Mouse (Mus musculus) liver, adult (tissue): ENCODE data around the gene C2cd2l.

Experiments
- GATA4 ChIP-seq: IDR thresholded peaks from 2 replicates; pipeline ENCODE4 v1.6.1; 2014; ENCODE audit warnings: mild to moderate bottlenecking, low read length; ENCODE audit not compliant: insufficient replicate concordance

Gene C2cd2l

DNA sequence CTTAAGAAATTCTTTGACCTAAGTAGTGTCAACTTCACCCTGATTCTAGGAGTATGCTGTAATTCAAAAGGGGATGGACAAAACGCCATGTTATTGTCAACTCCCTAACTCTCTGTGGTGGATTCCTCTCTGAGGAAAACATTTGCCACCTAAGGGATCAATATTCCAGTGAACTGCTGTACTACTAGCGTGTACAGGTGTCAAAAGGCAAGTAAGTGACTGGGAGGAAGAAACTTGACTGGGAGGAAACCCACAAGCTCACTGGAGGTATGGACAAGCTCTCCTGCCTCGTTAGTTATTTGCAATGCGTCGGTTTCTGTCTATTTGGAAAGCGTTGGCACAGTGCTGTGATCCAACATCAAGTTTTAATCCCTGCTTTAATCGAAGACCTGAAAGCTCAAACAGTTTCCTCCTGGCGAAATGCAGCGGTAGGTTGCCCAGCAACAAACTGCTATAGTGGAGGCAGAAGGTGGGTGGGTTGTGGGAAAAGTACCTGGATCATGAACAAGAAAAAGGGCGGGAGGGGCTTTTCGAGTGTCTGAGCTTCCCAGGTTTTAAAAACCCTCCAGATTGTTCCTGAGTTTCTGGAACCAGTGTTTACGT is 5.8 kb upstream of the C2cd2l start, which contains the start of gene Dpagt1:
Gene Dpagt1 (plus strand): TSS at position 252 of the 603 bp plus-strand sequence.
- no peak for TF ChIP-seq GATA4

DNA sequence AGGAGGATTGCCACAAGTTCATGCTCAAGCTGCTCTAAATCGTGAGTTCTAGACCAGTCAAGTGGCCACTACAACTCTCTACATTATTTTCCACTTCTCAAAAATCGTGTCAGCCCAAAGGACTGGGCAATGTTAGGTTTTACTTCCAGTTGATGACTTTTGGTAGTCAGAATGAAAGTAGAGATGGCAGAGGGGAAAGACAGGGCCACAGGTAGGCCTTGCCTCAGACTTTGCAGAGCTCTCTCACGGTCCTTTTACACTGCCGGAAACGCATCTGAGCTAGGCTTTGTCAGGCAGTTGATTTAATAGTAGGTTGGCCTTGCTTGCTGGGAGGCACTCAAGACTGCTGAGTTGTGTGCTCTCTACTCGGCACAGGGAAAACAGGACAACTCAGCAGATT is 4.1 kb upstream of the C2cd2l start:
- no peak for TF ChIP-seq GATA4

- no peak for TF ChIP-seq GATA4
These were observed 681 bp upstream of the C2cd2l start for GRCm38 (mm10) chr9:44320799-44321133.

DNA sequence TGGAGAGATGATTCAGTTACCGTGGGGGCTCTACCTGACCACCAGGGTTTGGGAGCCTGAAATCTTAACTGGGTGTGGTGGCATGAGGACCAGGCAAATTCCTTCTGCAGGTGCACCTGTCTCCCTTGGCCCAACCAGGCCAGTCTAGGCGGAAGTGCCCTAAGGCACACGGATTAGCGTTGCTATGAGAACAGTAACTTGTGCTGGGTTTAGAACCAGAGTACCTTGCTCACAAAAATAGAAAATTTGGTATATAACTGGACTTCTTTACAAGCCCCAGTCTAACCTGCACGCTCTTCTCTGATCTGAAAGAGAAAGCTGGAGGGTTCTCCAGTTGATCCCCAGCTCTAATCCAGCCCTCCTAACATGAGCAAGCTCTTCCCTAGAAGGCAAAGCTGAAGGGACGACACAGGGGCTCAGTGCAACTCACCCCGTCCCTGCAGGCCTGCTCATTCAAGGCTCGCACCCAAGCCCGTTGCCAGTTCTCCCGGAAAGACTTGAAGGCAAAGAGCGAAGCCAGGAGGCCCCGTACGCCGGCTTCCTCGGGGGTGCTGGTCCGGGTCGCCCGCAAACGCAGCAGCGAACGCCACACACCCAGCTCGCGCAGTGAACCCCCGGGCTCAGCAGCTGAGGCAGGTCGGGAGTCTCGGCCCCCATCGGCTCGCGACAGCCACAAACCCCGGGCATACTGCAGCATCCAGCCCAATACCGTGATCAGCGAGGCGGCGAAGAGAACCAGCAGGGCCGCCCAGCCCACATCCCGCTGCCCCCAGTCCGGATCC is 789 bp downstream of the C2cd2l start:
- no peak for TF ChIP-seq GATA4

GRCm38 (mm10) chr9:44318826-44319095 is 1.3 kb downstream of the C2cd2l start:
- no peak for TF ChIP-seq GATA4

GRCm38 (mm10) chr9:44318076-44318825 is 1.8 kb downstream of the C2cd2l start:
- no peak for TF ChIP-seq GATA4

DNA sequence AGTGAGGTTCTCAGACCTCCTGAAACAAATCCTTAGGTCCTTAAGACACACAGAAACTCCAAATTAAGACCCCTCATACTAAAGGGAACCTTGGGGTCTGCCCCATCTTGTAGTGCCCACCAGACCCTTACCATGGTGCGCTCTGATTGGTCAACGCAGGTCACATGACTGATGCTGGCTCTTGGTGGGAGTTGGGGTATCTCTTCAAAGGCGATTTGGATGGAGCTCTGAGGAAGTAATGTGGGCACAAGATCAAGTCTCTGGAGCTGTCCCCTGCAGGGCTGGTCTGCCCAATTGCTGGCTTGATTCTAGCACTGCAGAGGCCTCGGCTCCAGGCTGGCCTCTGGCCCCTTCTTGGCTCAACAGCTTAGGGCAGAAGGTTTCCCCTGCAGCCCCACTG is 2.6 kb downstream of the C2cd2l start:
- TF ChIP-seq GATA4 = no peak

DNA sequence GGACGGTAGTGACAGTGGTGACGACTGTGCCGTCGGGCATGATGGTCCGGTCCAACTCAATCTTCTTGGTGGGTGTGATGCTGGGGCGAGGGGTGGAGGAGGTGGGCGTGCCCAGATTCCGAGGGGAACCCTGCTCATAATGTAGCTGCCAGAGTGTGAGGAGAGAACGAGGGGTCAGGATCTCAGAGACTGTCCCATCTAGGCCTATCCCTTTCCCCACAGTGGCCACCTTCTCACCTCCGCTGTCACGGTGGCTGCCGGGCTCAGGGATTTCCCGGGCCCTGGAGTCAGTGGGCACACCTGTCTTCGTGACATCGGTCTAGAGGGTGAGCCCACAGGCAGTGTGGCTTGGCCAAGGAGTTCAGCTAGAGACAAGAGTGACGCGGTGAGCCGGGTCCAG is 5.2 kb downstream of the C2cd2l start:
- TF ChIP-seq GATA4 = no peak

- no peak for TF ChIP-seq GATA4
These were observed 5.9 kb downstream of the C2cd2l start for GRCm38 (mm10) chr9:44314257-44314547.

- no peak for TF ChIP-seq GATA4
These were observed 6.4 kb downstream of the C2cd2l start for GRCm38 (mm10) chr9:44313476-44314256.

DNA sequence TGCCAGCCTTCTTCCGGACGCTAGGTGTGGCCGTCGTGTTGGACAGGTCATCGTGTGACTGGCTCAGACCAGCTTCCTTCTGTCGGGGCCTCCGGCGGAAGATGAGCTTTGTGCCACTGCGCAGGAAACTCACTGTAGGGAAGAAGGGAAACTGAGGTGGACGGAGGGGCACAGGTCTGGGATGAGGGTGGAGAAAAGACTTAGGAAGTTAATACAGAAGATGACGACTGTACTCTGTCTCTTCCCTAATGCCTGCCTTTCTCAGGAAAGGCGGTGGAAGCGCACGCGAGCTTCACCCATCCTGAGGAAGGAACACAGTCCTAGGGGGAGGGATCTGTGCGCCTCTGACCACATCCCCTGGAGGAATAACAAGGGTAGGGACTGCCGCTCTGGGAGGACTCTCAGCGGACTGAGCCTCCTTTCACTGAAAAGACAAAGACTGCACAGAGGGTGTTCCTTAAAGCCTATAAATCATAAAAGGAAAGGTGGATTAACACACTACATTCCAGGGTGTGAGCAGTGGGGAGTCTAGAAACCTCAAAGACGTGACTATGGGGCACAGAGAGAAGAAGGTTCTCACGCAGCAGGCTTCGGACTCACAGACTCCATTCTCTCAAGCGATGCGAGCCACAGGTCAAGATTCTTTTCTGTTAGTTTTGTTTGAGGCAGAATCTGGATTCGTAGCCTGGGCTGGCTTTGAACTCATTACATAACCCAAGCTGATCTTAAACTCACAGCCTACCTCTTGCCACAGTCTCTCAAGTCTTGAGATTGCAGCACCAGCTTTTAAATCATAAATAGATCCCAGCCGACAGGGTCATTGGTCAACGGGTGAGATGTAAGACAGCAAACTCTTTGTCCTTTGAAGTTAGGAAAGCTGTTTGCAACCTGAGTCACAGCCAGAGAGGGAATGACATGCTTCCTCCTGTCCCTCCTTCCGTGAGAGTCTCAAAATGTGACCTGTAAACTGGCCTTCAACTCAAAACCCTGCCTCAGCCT is 8.7 kb downstream of the C2cd2l start:
- no peak for TF ChIP-seq GATA4

GRCm38 (mm10) chr9:44310750-44311135 is 9.3 kb downstream of the C2cd2l start:
- no peak for TF ChIP-seq GATA4

- no peak for TF ChIP-seq GATA4
These were observed 10.3 kb downstream of the C2cd2l start for GRCm38 (mm10) chr9:44309756-44310155.

- no peak for TF ChIP-seq GATA4
These were observed 12.8 kb downstream of the C2cd2l start for GRCm38 (mm10) chr9:44307248-44307647.

GRCm38 (mm10) chr9:44306532-44306931 is 13.6 kb downstream of the C2cd2l start:
- no peak for TF ChIP-seq GATA4
